Mouse (Mus musculus) bone marrow macrophage, adult 2 months (primary cell): Measurements from ENCODE around the gene Map2k3. TPM values are rescaled to one million over a fixed set of nuclear protein-coding genes. Genes with fewer than 3 reads are reported as not detected.

Source experiments
- H3K27ac ChIP-seq: 2 replicates; pipeline ENCODE4 v1.5.1; 2012; ENCODE audit warnings: low read depth, low read length; ENCODE audit not compliant: insufficient read depth
- H3K4me1 ChIP-seq: 2 replicates; pipeline ENCODE4 v1.6.1; 2012; ENCODE audit warnings: low read length; ENCODE audit not compliant: control insufficient read depth, insufficient read depth
- H3K4me3 ChIP-seq: 2 replicates; pipeline ENCODE4 v1.5.1; 2012; ENCODE audit warnings: mild to moderate bottlenecking, low read length, moderate library complexity; ENCODE audit not compliant: insufficient read depth
- CTCF ChIP-seq: IDR thresholded peaks from 2 replicates; pipeline ENCODE4 v1.5.1; 2012; ENCODE audit warnings: low read depth, mild to moderate bottlenecking, low read length, moderate library complexity
- POLR2A ChIP-seq: IDR thresholded peaks from 2 replicates; pipeline ENCODE4 v1.6.1; 2012; ENCODE audit warnings: mild to moderate bottlenecking, low read depth, low read length, borderline replicate concordance
- polyA plus RNA-seq: library from polyadenylated mRNA; stranded (reverse); fragments of >200 nt; gene quantifications from 2 replicates; pipeline ENCODE4 v1.2.4, GENCODE M21; 2012; ENCODE audit not compliant: missing spikeins, insufficient read depth, insufficient read length

Map2k3 gene
- polyA plus RNA-seq, 1 experiment: 52.8 TPM

DNA sequence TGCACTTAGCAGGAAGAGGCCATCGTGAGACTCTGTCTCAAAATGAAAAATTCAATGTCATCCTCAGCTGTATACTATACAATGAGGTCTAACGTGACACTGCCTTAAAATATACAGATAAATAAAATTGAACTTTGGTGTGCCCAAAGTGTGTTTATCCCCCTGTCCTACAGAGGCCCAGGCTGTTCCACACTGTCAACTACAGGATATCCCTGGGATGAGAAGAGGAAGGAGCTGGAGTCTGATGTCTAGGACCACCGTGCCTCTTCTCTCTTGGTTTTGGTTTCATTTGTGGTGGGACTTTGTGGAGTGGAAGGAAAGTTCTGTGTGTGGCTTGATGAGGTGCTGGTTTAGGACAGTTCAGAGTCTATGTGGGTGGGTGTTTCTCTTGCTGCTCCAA, 5.8 kb downstream of the Map2k3 start:
- no peak for TF ChIP-seq POLR2A
- no peak for TF ChIP-seq CTCF
- no peak overlapping the region for H3K4me3 ChIP-seq
- H3K27ac ChIP-seq: no peak overlapping the region
- peaks cover 42% of the 10 kb centered on the region for H3K4me1 ChIP-seq

DNA sequence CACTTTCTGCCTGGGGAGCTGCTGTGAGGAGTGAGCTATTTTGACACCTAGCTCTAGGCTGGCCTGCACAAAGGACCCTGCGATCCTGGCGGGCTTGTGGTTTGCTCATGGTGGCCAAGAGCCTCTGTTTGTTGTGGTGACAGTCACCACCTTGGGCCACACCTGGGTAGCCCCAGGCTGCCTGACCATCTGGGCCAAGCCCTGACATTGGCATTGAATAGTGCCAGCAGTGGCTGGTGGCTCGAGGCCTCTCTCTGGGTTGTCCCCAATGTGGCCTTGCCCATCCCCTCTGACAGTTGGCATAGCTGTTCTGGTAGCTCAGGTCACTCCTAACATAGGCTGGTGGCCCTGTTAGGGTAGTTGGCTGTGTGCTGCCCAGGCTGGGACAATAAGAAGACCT, 7.7 kb downstream of the Map2k3 start:
- H3K4me1 ChIP-seq: peaks cover 31% of the 10 kb centered on the region
- TF ChIP-seq CTCF: no peak
- TF ChIP-seq POLR2A: no peak
- no peak overlapping the region for H3K27ac ChIP-seq
- no peak overlapping the region for H3K4me3 ChIP-seq

DNA sequence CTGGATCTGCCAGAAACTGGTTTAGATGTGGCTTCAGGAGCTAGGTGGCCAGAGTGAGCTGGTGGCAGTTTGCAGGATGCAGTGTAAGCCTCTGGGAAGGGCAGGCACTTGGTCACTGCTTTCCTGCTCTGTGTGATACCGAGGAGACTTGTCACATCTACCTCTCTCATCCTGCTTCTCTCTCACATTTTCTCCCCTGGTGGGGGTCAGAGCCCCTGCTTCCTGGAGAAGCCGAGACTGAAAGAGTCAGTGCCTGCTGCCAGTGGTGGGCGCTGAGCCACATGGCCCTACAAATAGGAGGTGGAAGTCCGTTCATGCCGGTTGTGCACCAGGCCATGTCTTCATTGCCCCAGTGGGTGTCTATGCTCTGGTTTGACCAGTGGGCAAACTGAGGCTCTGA, 8.7 kb downstream of the Map2k3 start:
- TF ChIP-seq CTCF: no peak
- no peak for TF ChIP-seq POLR2A
- Histone ChIP-seq H3K4me1 (peaks cover 25% of the 10 kb centered on the region), H3K27ac (no peak overlapping the region), H3K4me3 (no peak overlapping the region)

DNA sequence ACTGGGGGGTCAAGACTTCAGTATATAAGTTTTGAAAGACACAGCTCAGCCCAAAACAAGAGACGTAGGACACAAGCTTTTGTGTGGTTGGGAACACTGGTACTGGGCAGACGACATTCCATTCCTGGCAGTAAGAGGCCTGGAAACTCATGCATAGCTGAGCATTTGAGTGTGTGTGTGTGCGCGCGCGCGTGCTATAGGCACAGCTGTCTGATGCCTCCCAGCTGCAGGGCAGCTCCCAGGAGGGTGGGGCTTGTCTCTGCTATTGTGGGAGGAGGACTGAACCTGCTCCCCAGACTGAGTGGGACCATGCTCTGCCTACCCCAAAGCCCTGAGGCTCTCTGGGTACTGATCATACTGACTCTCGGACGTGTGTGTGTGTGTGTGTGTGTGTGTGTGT, 9.5 kb downstream of the Map2k3 start:
- Histone ChIP-seq H3K4me1 (peaks cover 19% of the 10 kb centered on the region), H3K27ac (no peak overlapping the region), H3K4me3 (no peak overlapping the region)
- TF ChIP-seq POLR2A (no peak), CTCF (no peak)

DNA sequence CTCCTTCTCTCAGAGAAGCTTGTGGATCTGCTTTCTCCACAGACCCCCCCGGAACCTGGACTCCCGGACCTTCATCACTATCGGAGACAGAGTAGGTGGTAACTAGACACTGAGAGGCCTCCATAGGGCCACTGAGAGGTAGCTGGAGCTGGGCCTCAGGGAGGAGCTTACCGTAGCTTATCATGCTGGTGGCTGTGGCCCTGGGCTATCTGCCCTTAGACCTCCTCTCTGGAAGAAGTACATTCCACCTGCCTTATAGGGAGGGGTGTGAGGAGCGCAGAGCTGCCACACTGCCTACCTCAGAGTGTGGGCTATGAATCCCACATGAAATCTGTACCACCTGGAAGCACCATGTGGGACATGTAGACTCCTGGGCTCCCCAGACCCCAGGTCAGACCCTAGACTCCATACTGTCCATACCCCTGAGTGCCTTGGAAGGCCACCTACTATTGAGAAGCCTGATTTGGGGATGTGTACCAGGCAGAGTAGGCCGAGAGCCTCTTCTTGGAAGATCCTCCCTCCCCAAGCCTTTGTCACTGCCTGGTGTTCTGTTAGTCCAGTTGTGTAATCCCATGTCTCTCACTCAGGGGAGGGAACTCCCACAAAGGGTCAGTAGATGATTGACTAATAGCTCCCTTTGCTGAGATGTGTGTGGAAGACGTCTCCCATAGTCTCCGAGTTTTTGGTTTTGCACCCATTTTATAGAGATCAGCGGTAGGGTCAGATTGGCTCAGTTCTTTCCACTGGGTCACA, 10.6 kb downstream of the Map2k3 start:
- Histone ChIP-seq H3K4me1 (peaks cover 8% of the 10 kb centered on the region), H3K4me3 (no peak overlapping the region), H3K27ac (no peak overlapping the region)
- TF ChIP-seq CTCF (no peak), POLR2A (no peak)

DNA sequence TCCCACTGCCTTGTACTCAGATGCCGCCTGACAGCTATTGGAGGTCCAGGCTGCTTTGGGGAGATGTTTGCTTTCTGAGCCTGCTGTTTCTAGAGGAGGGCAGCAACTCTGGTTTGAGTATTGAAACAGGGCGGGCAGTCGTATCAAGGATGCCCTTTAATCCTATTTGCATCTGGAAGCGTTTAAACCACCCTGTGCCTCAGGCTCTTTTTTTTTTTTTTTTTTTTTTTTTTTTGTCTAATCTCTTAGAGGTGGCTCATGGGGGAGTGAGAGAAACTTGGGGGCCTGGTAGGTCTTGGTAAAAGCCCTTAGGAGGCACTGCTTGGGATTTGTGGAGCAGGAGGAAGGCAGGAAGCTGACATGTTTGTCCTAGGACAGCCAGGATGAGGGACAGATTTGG, 13.2 kb downstream of the Map2k3 start:
- H3K4me3 ChIP-seq: no peak overlapping the region
- TF ChIP-seq CTCF (no peak), POLR2A (no peak)
- no peak overlapping the region for H3K27ac ChIP-seq
- no peaks in the 10 kb centered on the region for H3K4me1 ChIP-seq

DNA sequence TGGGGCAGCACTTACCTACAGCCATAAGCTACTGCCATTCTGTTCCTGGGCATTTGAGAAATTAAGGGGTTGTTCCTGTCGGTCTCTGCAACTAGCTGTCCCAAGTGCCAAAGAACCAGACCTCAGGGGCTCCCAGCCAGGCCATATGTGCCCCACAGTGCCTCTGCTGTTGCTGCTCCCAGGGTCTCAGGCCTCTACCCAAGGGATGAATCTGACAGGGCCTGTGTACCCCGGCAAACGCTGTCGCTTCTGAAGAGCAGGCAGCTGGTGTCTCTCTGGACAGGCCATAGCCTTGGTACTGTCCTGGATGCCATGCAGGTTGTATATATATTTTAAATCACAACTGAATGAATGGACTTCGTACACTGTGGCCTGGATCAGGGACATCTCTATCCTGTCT, 20.1 kb downstream of the Map2k3 start:
- Histone ChIP-seq H3K4me1 (no peaks in the 10 kb centered on the region), H3K27ac (no peak overlapping the region), H3K4me3 (no peak overlapping the region)
- TF ChIP-seq CTCF (no peak), POLR2A (no peak)

DNA sequence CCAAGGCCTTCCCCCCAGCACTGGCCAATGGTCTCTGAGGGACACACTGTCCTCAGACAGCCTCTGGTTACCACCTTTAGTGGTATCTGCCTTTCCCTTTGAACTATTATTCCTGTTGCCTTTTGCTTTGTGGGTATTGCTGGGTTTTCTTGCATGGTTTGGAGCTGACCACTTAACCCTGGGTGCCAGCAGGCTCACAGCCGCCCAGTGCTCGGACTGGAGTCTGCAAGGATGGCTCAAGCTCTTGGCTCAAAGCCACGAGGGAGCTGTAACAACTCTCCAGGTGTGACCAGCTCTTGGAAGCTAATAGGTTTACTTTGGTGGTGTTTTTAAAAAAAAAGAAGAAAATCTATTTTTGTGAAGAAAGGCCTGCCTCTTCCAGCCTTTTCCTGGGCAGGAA, 20.5 kb downstream of the Map2k3 start:
- H3K4me3 ChIP-seq: no peak overlapping the region
- TF ChIP-seq CTCF (no peak), POLR2A (no peak)
- no peak overlapping the region for H3K27ac ChIP-seq
- H3K4me1 ChIP-seq: no peaks in the 10 kb centered on the region

DNA sequence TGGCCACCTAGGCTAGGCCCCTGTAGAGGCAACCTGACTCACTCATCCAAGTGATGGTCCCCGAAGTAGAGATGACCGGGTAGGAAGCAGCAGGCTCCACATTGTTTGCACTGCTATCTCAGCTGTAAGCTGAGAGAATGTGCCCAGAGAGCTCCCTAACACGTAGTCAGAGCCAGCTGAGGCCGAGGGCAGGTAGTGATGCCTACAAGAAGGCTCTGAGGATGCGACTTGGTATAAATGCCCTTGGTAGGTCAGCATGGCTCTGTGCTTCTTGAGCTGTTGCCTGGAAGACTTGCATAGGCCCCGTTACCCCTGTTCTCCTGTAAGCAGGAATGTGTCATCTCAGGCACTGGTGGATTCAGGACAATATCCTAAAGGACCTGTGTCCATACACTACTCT, 21.2 kb downstream of the Map2k3 start:
- Histone ChIP-seq H3K4me3 (no peak overlapping the region), H3K27ac (no peak overlapping the region), H3K4me1 (no peaks in the 10 kb centered on the region)
- TF ChIP-seq CTCF (no peak), POLR2A (no peak)

DNA sequence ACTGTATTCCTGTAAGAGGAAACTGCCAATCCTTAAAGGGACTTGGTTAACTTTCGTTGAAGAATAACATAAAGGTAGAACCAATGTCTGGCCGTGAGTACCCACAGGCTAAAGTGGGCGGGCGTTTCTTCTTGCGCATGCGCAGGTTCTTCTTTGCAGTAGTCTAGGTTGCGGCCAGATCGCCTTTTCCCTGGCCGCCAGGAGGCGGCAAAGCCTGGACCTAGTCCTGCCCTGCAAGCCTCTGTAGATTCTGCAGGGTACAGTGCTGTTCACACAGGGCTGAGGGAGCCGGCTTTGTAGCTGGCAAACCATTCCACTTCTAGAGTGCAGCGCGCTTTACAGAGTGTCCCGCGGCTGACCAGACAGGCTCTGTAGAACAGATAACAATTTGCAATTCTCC, 22.0 kb downstream of the Map2k3 start:
- TF ChIP-seq CTCF (no peak), POLR2A (no peak)
- Histone ChIP-seq H3K27ac (no peak overlapping the region), H3K4me1 (no peaks in the 10 kb centered on the region), H3K4me3 (no peak overlapping the region)

DNA sequence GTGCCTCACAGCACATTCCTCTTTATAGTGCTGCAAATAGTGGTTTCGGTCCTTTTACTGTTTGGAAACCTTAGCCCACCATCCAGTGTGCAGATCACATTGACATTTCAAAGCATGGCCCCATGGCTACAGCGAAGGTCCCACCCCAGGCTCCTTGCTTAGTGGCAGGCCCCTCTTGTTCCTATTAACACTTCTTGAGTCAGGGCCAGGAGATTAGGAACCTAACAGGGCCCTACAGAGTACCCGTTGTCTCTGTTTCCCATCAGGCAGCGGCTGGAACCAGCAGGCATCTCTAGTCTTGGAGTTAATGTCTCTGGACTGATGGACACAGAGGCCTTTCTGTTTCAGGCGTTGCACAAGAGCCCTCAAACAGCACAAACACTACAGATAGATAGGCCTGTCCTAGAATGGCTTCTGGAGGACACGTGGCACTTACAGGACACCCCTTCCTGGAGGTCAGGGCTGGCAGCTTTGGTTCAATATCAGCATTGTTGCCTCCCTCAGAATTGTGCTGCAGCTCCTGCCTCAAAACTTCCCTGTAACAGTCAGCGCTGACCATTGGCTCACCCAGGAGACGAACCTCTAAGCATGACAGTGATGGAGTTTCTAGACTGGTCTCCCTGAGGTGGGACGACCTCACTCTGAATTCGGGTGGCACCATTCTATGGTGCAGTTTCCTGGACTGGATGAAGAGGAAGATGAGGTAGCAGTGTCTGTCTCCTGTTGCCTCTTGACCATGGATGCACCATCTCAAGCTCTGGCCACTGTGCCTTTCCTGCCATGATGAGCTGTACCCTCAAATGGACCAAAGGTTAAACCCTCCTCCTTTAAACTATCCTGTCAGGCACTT, 22.6 kb downstream of the Map2k3 start:
- no peak for TF ChIP-seq POLR2A
- no peak for TF ChIP-seq CTCF
- H3K27ac ChIP-seq: no peak overlapping the region
- no peaks in the 10 kb centered on the region for H3K4me1 ChIP-seq
- no peak overlapping the region for H3K4me3 ChIP-seq
